Mouse (Mus musculus): Measurements from ENCODE around the gene Vmn1r230.

GRCm38 (mm10) chr17:20840144-20840543, at the start of gene Vmn1r230:
- no peak for TF ChIP-seq CTCF (IDR thresholded peaks at IDR 0.05; ENCODE audit: low read depth)
- TF ChIP-seq EP300 (optimal IDR thresholded peaks at IDR 0.05), result no peak

Measured in stomach, postnatal 0 days (tissue).